Mouse (Mus musculus): ENCODE measurements around the gene Zfp367.
A peak's percentile ranks its signal among the peaks of the same experiment; 100 is the strongest.

The Zfp367 gene

DNA sequence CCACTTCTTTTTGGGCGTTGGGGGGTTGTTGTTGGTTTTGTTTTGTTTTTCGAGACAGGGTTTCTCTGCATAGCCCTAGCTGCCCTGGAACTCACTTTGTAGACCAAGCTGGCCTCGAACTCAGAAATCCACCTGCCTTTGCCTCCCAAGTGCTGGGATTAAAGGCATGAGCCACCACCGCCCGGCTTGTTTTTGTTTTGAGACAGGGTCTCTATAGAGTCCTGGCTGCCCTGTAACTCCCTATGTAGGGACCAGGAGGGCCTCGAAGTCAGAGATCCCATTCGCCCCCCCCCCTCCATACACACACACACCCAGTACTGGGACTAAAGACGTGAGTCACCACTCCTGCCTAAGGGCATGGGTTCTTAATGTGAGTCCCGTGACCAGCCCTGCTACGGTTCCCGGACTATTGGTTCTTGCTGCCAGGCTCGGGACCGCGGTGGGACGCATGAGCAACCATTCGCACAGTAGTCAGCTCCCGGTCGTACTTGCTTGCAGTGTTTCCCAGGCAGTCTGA is 807 bp upstream of the Zfp367 start:
- DNase-seq (ENCODE audit: low spot score) = peak; percentile 61

DNA sequence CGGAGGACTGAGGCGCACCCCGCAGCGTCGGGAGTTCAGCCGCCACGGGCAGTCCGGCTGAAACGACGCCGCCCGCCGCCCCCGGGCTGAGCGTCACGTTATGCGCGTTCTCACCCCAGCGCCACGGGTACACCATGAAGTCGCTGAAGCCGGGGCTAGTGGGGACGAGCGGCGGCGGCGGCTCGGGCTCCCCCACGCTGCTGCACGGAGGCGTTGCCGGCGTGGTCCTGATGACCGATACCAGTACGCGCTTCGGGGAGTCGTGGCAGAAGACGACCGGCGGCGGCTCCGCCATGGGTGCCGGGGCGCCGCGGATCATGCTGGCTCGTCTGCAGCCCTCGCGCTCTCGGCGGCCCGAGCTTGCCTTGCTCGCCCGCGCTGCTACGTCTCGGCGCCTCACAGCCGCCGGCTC is 325 bp downstream of the Zfp367 start:
- DNase-seq (ENCODE audit: low spot score) = no peak

DNA sequence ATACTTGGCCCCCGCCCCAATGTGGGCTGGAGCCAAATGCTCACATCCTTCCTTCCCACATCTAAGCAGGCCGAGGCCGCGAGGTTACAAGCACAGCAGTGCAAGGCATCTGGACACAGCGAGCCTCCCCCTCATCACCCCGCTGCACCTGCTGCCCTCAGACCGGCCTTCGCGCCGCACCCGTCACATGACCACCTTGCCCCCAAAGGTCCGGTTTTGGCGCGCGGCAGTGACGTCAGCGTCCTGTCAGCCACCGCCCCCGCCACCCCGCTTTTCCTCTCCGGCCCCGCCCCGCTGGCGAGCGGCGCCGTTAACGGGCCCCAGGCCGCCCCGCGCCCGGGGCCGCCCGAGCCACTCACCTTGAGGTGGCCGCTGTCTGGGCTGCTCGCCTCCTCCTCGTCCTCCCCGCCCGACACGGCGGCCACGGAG is 747 bp downstream of the Zfp367 start:
- DNase-seq (ENCODE audit: low spot score) = peak; percentile 95

DNA sequence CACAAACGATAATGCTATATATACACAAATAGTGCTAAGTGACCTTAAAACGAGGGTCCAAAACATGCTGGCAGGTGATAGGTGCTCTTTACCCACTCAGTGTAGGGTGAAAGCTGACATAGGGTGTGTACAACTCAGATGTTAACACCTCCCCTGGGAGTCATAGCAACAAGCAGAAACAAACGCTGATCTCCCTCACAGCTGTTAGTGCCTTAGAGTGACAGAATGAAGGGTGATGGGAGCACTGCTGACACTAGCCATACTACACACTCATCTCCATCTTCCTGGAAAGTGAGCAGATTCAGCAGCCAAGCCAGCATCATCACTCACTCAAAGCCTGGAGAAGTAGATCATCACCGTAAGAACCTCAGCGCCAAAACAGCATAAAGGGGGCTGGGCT is 2.9 kb downstream of the Zfp367 start:
- no peak for DNase-seq (ENCODE audit: low spot score)

DNA sequence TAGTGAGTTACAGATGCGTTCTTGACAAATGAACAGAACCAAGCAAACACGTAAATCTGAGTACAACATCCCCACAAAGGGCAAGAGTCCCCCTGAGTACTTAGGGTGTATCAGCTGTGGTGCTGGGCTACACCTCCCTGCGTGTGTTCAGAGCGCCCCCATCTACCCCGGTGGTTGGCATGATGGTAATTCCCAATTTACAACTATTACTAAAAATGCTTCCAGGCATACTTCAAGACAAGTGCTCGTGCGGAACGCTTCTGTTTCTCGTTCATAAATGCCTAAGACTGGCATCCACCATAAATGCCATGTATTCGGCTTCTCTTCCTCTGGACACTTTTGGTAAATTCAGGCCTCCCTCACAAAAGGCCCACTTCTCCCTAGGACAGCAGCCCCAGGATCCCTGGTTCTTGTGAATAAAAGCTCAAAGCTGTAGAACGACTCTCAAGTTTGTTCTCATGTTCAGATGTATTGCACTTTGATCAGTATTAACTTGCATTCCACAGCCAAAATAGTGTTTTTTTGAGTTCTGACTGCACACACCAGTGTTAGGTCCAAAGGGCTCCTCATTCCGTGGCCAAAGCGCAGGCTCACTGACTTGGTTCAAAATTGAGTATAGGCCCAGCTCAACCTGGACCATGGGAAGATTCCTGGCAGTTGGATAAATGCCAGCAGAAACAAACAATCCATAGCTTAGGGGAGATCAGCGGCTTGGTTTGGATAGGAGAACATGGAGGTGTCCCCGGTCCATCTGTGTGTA is 23.2 kb downstream of the Zfp367 start:
- peak; percentile 60 for DNase-seq (ENCODE audit: low spot score)

DNA sequence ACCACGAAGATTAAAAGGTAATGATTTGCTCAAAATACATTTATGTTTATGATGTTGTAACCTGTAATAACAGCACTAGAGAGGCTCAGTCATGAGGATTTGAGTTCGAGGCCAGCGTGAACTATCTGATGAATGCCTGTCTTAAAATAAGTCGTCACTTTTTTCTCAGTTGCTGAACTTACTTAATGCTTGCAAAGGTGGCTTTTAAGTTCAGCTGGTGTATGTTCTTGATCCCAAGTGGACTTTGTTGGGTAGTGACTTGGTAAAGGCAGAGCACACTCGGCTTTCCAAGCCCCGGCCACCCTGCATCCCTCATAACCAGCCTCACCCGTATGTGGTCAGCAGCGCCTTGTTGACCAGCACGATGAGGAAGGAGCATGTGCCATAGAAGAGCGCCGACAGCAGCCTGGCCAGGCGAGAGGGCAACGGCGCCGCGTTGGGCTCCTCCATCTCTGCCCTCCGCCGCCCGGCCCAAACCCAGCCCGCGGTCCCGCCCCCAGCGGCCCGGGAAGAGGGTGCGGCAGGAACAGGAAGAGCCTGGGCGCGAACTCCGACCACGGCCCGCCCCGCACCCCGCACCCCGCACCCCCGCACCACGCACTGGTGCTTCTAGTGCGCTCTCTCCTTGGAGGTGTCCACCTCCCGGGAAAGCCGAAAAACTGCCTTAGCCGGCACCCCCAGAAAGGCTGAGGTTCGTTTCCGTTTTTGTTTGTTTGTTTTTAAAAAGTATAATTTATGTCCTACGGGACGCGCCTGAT is 24.0 kb downstream of the Zfp367 start, which contains the start of gene Slc35d2:
TSS of gene Slc35d2 (minus strand) at position 511 of the 758 bp plus-strand sequence.
- DNase-seq (ENCODE audit: low spot score) = peak; percentile 83

DNA sequence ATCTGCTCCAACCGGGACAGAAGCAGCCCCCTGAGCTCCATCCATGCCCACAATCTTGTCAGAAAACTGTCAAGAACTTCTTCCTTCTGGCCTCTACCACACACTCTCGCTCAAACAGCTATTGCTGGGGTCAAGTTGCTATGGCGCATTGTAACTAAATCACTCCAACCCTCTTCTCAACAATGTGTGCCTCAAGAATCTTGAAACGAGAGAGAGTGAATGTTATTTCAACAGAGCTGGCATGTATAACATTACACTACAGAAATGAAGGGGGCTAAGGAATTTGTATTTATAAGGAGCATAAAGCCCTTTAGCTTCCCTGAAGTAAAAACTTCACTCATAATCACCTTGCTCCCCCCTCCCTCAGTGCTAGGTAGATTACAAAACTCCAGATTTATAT is 26.7 kb downstream of the Zfp367 start:
- peak; percentile 27 for DNase-seq (ENCODE audit: low spot score)

DNA sequence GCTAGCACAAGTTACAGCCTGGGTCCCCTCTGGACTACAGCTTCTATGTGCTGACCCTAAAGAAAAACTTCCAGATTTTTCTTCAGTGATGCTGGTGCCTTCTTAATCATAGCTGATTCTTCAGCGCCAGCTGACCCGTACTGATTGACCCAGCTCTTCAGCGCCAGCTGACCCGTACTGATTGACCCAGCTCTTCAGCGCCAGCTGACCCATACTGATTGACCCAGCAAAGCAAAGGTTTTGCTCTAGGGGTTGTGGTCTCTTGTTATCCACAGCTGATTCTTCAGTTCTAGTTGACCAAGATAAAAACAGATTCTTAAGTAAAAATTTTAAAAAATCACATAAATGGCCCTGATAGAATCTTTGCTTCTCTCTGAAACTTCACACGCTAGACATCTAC is 28.1 kb downstream of the Zfp367 start:
- peak; percentile 21 for DNase-seq (ENCODE audit: low spot score)

DNA sequence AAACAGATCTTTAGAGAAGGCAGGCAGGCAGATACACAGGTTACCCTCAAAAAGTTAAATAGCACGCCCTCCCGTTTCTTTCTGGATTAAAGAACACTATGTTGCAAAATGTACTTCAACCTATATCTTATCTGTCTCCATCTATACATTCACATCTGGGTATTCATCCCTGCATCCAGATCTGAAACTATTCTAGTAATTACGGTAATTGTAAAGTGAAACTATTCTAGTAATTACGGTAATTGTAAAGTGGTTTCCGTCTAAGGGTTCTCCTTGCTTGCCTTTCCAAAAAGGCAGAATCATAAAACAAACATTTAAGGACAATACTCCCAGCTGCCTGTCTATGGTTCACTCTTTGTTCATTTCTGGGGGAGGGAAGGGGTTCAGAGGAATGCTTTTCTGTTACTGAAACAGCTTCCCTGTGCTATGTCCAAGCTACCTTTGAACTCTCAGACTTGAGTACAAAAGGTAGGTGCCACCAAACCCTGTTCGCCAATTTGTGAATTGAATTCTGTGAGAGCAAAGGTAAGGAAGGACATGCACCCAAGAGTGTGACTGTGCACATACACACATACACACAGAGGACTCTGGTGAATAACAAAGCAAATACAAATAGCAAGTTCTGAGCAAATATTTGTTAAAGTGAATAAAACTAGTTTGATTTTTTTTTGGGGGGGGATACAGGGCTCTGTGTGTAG is 29.4 kb downstream of the Zfp367 start:
- peak; percentile 6 for DNase-seq (ENCODE audit: low spot score)

DNA sequence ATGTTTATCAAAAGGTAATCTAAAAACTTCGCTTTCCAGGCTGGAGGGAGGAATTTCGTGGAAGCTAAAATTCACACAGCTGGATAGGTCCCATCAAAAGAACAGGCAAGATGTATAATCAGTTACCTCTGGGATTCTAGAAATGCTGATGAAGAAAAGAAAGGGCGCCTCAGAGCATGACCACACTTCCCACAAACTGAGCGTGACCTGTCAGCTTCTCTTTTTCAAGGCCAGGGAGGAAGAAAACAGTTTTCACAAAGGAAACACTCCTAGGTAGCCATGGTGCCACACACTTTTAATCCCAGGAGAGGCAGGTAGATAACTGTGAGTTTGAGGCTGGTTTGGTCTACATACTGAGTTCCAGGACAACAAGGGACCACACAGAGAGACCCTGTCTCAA is 32.2 kb downstream of the Zfp367 start:
- DNase-seq (ENCODE audit: low spot score) = peak; percentile 7

DNA sequence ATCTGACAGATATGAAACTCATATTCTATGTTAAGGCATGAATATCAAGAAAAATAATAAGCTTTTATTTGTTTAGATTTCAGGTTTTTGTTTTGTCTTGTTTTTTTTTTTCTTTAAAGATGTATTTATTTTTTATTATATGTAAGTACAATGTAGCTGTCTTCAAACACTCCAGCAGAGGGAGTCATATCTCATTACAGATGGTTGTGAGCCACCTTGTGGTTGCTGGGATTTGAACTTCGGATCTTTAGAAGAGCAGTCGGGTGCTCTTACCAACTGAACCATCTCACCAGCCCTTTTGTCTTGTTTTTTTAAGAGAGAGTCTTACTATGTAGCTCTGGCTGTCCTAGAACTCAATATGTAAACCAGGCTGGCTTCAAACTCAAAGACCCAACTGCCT is 35.6 kb downstream of the Zfp367 start:
- DNase-seq (ENCODE audit: low spot score) = peak; percentile 7

DNA sequence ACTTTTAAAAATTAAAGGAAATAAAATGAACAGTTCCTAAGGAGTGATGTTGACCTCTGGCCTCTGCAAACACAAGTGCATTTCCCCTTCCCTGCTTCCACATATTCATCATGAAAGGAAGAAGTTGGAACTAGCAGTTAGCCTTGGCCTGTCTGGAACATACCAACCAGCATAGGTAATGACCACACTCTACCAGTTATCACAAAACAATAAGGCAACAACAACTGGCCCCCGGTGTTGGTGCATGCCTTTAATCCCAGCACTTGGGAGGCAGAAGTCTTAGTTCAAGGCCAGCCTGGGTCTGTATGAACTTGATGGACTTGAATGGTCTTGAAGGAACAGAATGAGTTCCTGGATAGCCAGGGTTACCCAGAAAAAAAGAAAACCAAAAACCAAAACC is 42.6 kb downstream of the Zfp367 start:
- no peak for DNase-seq (ENCODE audit: low spot score)

DNA sequence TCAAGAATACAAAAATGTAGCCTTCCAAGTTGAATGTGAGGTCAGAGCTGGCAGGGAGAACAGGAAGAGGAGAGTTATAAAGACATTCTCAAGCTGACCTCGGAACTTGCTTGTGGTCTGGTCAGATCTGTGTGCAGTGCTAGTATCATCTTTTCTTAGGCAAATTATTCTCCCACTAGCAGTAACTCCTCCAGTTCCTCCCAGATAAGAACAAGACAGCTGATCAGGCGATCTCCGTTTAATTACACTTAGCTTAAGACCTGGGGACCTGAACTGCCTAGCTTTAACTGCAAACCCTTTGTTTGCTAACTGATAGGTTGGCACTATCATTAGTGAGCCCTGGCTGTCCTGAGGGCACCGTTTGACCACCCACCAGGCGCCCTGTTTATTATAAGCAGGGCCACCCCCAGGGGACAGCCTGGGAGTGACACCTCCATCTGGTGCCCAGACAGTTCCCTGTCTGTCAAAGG is 44.6 kb downstream of the Zfp367 start:
- no peak for DNase-seq (ENCODE audit: low spot score)

DNA sequence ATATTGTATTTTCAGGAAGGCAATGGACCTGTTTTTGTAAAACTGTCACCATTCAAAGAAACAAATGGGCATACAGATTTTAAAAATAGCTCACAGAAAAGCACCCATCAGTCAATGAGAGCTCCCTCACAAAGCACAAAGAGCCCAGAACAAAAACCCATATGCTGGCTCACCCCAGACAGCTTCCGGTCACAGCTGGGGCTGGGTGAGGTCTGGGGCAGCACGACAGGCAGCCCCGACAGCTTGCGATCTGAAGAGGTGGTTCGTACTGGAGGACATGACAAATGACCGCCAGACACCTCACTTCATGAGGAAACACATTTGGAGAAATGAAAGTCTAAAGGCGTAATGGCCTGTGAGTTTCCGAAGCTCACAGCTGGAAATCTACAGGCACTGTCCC is 45.5 kb downstream of the Zfp367 start:
- DNase-seq (ENCODE audit: low spot score) = no peak

DNA sequence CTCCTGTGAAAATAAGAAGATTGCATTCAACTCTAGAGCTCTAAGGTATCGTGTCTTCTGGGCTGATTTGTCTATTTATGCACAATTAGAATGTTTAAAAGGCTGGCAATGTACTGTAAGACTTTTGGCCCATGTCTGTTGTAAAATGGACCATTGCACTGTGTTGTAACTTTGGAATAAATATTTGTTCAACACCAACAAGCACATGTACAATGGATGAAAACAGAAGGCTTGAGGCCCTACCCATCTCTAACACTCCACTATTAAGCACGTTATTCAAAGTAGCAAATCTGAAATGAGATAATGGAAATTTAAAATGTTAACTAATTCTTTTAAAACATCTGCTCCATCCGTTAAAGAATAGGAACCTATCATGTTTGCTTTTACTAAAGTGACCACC is 45.9 kb downstream of the Zfp367 start:
- no peak for DNase-seq (ENCODE audit: low spot score)

DNA sequence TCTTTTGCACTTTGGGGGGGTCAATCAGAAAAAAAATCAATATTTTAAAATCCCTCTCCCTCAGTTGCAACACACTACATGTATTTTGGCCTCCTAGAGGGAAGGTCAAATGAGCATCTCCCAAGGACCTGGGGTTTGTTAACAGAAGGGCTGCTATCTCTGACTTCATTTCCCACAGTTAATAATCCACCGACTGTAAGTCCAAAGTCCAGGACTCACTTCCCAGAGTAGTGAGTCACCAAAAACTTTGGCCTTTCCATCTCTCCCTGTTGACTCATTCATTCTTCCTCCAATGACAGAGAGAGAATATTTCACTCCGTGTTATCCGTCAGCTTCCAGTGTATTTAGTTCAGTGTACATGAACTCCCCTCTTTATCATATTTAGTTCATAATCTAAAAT is 47.3 kb downstream of the Zfp367 start:
- DNase-seq (ENCODE audit: low spot score) = no peak

DNA sequence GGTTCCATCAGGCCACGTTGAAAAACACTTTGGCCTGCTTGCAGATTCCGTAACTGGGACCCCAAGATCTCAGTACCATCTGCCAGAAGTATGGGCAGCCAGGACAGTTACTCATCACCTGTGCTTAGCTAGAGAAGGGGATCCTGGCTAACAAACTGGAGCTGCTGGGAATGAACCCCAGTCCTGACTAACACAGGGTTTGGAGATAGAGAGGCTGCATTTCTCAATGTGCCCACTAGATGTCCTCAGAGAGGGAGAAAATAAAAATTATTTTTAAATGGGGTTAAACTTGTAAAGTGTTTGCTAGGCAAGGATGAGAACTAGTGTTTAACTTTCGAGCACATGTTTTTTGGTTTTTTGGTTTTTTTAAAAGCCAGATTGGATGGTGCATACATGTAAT is 52.8 kb downstream of the Zfp367 start:
- peak; percentile 67 for DNase-seq (ENCODE audit: low spot score)

DNA sequence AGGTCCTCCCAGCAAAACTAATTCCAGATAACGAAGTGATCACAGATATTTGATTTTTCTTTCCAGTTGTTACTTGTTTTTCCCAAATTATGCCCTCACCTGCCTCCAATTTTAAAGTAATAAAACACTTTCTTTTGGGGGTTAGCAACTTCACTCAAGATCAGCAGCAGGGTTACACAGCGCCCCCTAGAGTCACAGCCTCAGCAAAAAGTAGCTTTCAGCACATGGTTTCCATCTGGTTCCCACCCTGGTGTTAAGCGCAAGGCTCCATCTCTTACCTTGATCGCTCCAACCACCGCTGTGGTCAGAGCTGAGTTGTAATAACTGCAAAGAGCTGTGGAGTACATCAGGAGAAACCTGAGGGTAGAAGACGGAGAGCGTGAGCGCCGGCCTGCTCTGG is 54.0 kb downstream of the Zfp367 start:
- DNase-seq (ENCODE audit: low spot score) = peak; percentile 75

DNA sequence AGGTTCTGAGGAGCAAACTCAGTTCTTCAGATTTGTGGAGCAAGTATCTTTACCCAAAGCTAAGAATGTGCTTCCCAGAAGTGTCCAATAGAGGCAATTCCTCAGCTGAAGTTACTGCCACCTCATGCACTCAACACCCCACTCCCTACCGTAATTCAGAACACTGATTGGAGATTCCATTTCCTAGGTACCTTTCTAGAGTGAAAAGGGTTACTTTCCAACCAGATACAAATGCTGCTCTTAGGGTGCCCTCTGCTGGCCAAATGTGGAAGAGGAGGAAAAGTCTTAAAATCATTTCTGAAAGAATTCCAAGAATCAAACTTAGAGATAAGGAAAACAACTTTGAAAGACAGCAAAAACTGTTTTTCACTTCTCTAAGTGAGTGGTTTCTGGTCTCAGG is 59.7 kb downstream of the Zfp367 start:
- DNase-seq (ENCODE audit: low spot score) = peak; percentile 91

DNA sequence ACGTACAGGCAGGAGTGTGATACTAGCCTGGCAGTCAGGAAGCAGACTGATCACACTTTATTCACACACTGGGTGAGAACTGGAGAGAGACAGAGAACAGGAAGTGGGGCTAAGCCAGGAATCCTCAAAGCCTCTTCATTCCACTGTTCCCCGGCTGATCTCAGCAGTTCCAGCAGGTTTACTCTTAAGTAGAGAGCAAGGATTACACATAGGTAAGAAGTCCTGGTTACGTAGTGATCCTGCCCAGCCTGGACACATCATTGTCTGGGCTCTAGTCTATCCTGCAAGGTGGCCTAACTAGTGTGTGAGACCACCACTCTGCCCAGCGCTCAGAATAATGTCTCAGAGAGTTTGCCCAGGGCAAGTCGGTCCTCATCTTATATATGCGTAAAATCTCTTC is 60.2 kb downstream of the Zfp367 start:
- DNase-seq (ENCODE audit: low spot score) = no peak

DNA sequence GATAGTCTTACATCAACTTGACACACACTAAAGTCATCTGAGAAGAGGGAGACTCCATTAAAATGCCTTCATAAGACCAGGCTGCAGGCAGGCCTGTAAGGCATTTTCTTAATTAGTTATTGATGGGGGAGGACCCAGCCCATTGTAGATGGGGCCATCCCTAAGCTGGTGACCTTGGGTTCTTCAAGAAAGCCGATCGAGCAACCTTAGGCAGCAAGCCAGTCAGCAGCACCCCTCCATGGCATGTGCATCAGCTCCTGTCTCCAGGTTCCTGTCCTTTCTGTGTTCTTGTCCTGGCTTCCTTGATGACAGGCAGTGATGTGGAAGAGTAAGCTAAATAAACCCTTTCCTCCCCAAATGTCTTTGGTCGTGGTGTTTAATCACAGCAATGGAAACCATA is 60.9 kb downstream of the Zfp367 start:
- no peak for DNase-seq (ENCODE audit: low spot score)

DNA sequence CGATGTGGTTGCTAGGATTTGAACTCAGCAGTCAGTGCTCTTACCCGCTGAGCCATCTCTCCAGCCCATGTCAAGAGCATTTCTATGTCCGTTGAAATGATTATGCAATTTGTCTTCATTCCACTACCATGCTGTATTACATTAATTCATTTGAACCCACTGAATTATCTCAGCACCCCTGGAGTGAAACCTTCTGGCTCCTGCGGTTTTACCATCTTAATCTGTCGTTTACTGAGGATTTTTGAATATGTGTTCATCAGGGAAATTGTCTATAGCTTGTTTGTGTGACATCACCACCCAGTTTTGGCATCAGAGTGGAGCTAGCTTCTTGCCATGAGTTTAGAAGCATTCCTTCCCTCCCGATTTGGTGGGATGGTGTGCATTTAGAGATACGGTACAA is 62.0 kb downstream of the Zfp367 start:
- DNase-seq (ENCODE audit: low spot score) = no peak

DNA sequence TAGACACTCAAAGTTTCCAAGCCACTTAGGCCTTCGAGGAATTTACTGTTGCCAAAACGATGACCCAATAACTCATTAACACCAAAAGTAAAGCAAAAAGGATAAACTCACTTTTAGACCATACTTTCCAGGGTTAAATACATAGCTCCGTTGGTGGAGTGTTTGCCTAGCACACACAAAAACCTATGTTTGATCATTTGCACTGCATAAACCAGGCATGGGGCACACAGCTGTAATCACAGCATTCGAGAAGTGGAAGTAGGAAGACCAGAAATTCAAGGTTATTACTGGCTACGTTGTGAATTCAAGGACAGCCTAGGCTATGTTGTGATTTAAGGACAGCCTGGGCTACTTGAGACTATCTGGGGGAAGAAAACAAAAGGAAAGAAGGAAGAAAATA is 62.7 kb downstream of the Zfp367 start:
- DNase-seq (ENCODE audit: low spot score) = no peak

All from testis, postnatal 10 days (tissue).